Mouse (Mus musculus): Measurements from ENCODE around the gene Nrxn1.

DNA sequence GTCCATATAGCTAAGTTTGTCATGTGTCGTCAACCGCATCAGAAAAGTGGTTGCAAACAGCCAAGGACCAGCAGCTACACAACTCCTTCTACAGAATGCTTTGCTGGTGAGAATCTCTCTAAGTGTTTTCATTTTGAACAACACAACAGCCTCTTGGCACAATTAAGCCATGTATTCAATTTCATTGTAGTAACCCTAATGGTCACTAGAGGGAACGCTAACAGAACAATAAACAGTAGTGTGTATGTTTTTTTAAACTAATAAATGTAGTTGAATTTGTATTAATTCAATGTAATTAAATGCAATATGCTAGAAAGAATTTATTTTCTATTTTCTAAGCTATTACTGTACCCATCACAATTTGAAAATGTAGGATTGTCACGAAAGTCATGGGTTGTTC is 471.0 kb downstream of the Nrxn1 start:
- no peak for TF ChIP-seq CTCF (IDR thresholded peaks at IDR 0.05; ENCODE audit: insufficient read depth, low read depth, low read length)
- TF ChIP-seq POLR2A (IDR thresholded peaks at IDR 0.05; ENCODE audit: insufficient read depth, low read depth, low read length): no peak
